Mouse (Mus musculus) macrophage (primary cell): Measurements from ENCODE around the gene Glipr2. TPM values are rescaled to one million over a fixed set of nuclear protein-coding genes. Genes with fewer than 3 reads are reported as not detected.

Experiments
- H3K27ac ChIP-seq: fragments of 350-480 bp; formaldehyde crosslinking; 2 replicates; pipeline ENCODE4 v1.9.0; 2021
- H3K36me3 ChIP-seq: fragments of 350-480 bp; formaldehyde crosslinking; 2 replicates; pipeline ENCODE4 v1.9.0; 2021; ENCODE audit errors: inconsistent target
- H3K4me3 ChIP-seq: fragments of 350-480 bp; formaldehyde crosslinking; 2 replicates; pipeline ENCODE4 v1.9.0; 2021; ENCODE audit errors: inconsistent target
- H3K79me2 ChIP-seq: fragments of 350-480 bp; formaldehyde crosslinking; 2 replicates; pipeline ENCODE4 v1.9.0; 2021; ENCODE audit errors: inconsistent target
- WGBS: methylation state at CpG from one replicate; pipeline ENCODE4 v1.1.7; 2026; ENCODE audit warnings: inconsistent platforms; ENCODE audit not compliant: missing documents; 5-methylcytosine and 5-hydroxymethylcytosine counted together
- polyA plus RNA-seq: library from polyadenylated mRNA; stranded (reverse); fragments of 250-400 nt; gene quantifications from 3 replicates; pipeline ENCODE4 v1.2.4, GENCODE M21; 2018; ENCODE audit warnings: inconsistent platforms

Glipr2 gene
- polyA plus RNA-seq, 1 experiment from 2014 or later = 1.7 TPM

GRCm38 (mm10) chr4:43978521-43979443, 21.6 kb downstream of the Glipr2 start:
- H3K36me3 ChIP-seq = no peaks in the 10 kb centered on the region
- 78% methylated on average over 17 of the region's 17 CpGs for WGBS
- H3K27ac ChIP-seq = no peak overlapping the region

GRCm38 (mm10) chr4:43979746-43980145, 22.5 kb downstream of the Glipr2 start:
- H3K27ac ChIP-seq = no peak overlapping the region
- 94% methylated on average over 3 of the region's 3 CpGs for WGBS
- no peak overlapping the region for H3K4me3 ChIP-seq
- no peaks in the 10 kb centered on the region for H3K79me2 ChIP-seq
- no peaks in the 10 kb centered on the region for H3K36me3 ChIP-seq

More at GRCm38 (mm10) chr4:43978521-43979443, 21.6 kb downstream of the Glipr2 start:
- H3K79me2 ChIP-seq = no peaks in the 10 kb centered on the region
- H3K4me3 ChIP-seq = no peak overlapping the region

GRCm38 (mm10) chr4:43980236-43980635, 23.0 kb downstream of the Glipr2 start:
- Histone ChIP-seq H3K4me3 (no peak overlapping the region), H3K79me2 (no peaks in the 10 kb centered on the region), H3K36me3 (no peaks in the 10 kb centered on the region), H3K27ac (no peak overlapping the region)
- 79% methylated on average over 4 of the region's 4 CpGs for WGBS

DNA sequence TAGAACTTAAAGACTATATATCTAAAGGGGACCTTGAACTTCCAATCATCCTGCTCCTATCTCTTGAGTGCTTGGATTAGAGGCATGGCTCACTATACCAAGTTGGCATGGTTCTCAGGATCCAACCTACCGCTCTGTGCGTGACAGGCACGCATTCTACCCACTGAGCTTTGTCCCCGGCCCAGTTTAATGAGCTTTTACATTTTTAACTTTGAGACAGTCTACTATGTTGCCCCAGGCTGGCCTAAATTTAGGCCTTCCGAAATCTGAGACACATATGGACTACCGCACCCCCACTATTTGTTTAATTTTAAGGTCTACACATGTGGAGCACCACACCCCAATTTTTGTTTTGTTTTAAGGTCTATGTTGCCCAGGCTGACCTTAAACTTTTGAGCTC, 23.6 kb downstream of the Glipr2 start:
- no peaks in the 10 kb centered on the region for H3K79me2 ChIP-seq
- WGBS = 93% methylated on average over 6 of the region's 6 CpGs

GRCm38 (mm10) chr4:43981251-43981650, 24.1 kb downstream of the Glipr2 start:
- H3K36me3 ChIP-seq = no peaks in the 10 kb centered on the region

More for the DNA sequence above, 23.6 kb downstream of the Glipr2 start:
- Histone ChIP-seq H3K4me3 (no peak overlapping the region), H3K36me3 (no peaks in the 10 kb centered on the region), H3K27ac (no peak overlapping the region)

GRCm38 (mm10) chr4:43982053-43982732, 25.0 kb downstream of the Glipr2 start:
- WGBS = under 1% methylated on average over 24 of the region's 24 CpGs
- Histone ChIP-seq H3K4me3 (no peak overlapping the region), H3K36me3 (no peaks in the 10 kb centered on the region), H3K27ac (no peak overlapping the region), H3K79me2 (no peaks in the 10 kb centered on the region)

More at GRCm38 (mm10) chr4:43981251-43981650, 24.1 kb downstream of the Glipr2 start:
- 82% methylated on average over 7 of the region's 7 CpGs for WGBS
- Histone ChIP-seq H3K79me2 (no peaks in the 10 kb centered on the region), H3K27ac (no peak overlapping the region), H3K4me3 (no peak overlapping the region)

DNA sequence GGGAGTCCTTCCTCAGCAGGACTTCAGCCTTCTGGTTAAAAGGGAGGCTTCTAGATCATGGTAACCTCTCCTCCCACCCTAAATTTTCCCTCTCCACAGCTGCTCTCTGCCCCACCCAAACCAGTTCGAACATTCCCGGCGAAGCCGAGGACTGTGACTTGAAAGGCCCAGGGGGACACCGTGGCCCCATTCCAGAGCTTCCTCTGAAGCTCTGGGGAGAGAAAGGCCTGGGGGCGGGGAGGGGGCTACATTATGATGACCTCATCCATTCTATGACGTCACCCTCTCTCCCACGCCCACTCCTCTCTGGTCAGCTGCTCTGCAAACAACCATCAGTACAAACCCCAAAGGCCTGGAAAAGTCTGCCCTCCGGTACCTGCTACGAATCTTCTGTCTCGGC, 26.0 kb downstream of the Glipr2 start, which contains the start of gene Ccin:
Gene Ccin (plus strand): TSS at position 303 of the 400 bp plus-strand sequence.
- Histone ChIP-seq H3K4me3 (no peak within 1 kb of the TSS), H3K27ac (no peak within 1 kb of the TSS), H3K36me3 (no peaks in the 10 kb centered on the region)

GRCm38 (mm10) chr4:43983756-43984155, 26.6 kb downstream of the Glipr2 start:
- H3K36me3 ChIP-seq = no peaks in the 10 kb centered on the region
- H3K27ac ChIP-seq = no peak overlapping the region
- no peak overlapping the region for H3K4me3 ChIP-seq
- WGBS = 91% methylated on average over 22 of the region's 22 CpGs
- H3K79me2 ChIP-seq = no peaks in the 10 kb centered on the region

More for the DNA sequence above, 26.0 kb downstream of the Glipr2 start, which contains the start of gene Ccin:
- no peaks in the 10 kb centered on the region for H3K79me2 ChIP-seq
- 87% methylated on average over 11 of the region's 11 CpGs for WGBS

GRCm38 (mm10) chr4:43984326-43984725, 27.1 kb downstream of the Glipr2 start:
- WGBS = 94% methylated on average over 19 of the region's 19 CpGs
- H3K27ac ChIP-seq = no peak overlapping the region

DNA sequence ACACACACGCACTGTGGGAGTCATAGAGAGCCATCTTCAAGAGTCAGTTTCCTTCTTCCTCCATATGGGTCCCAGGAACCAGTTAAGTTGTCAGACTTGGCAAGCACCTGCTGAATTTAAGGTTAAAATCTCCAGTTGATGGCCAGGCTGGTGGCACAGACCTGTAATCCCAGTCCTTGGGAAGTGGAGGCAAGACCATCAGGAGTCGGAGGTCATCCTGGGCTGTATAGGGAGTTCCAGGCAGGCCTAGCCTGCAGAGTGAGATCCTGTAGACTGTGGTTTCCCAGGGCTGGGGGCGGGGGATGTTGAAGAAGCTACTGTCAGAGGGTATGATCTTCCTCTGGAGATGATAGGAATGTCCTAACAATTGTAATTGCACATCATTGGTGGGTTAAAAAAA, 31.8 kb downstream of the Glipr2 start:
- Histone ChIP-seq H3K79me2 (no peaks in the 10 kb centered on the region), H3K4me3 (no peak overlapping the region), H3K27ac (no peak overlapping the region), H3K36me3 (no peaks in the 10 kb centered on the region)
- WGBS = 86% methylated on average over 3 of the region's 3 CpGs

More at GRCm38 (mm10) chr4:43984326-43984725, 27.1 kb downstream of the Glipr2 start:
- Histone ChIP-seq H3K79me2 (no peaks in the 10 kb centered on the region), H3K36me3 (no peaks in the 10 kb centered on the region), H3K4me3 (no peak overlapping the region)

GRCm38 (mm10) chr4:43993072-43993471, 35.9 kb downstream of the Glipr2 start:
- no peak overlapping the region for H3K27ac ChIP-seq
- H3K79me2 ChIP-seq = no peaks in the 10 kb centered on the region
- H3K4me3 ChIP-seq = no peak overlapping the region
- H3K36me3 ChIP-seq = no peaks in the 10 kb centered on the region
- 95% methylated on average over 10 of the region's 11 CpGs for WGBS

- Histone ChIP-seq H3K27ac (no peak overlapping the region), H3K4me3 (no peak overlapping the region), H3K79me2 (no peaks in the 10 kb centered on the region), H3K36me3 (no peaks in the 10 kb centered on the region)
- 88% methylated on average over 2 of the region's 2 CpGs for WGBS
These were observed 37.1 kb downstream of the Glipr2 start for GRCm38 (mm10) chr4:43994342-43994741.

DNA sequence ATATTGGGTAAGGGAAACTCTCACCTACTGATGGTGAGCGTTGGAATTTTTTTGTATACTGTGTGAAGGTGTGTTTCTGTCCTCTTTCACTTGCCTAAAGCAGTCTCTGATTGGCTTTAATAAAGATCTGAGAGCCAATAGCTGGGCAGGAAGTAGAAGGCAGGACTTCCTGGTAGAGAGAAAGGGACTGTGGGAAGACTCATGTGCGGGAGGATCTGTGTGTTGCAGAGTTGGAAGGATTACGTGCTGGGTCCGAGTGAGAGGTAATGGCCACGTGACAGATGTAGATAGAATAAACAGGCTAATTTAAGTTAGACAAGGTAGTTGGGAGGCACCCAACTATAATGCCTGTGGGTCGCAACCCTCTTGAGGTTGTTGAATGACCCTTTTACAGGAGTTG, 46.4 kb downstream of the Glipr2 start:
- H3K27ac ChIP-seq = no peak overlapping the region
- 97% methylated on average over 6 of the region's 6 CpGs for WGBS
- H3K4me3 ChIP-seq = no peak overlapping the region
- H3K79me2 ChIP-seq = no peaks in the 10 kb centered on the region
- no peaks in the 10 kb centered on the region for H3K36me3 ChIP-seq

- Histone ChIP-seq H3K27ac (no peak within 1 kb of the TSS), H3K79me2 (no peaks in the 10 kb centered on the region), H3K36me3 (no peaks in the 10 kb centered on the region), H3K4me3 (no peak within 1 kb of the TSS)
- WGBS = 94% methylated on average over 5 of the region's 5 CpGs
These were observed 46.9 kb downstream of the Glipr2 start, which contains the start of gene Clta for GRCm38 (mm10) chr4:44004126-44004525. Gene Clta, plus strand, starts transcription at chr4:44004452.
